Mouse (Mus musculus) C2C12 (cell line): Measurements from ENCODE around the gene Palm3. TPM values are rescaled to one million over a fixed set of nuclear protein-coding genes. Genes with fewer than 3 reads are reported as not detected.
A peak's percentile ranks its signal among the peaks of the same experiment; 100 is the strongest.
"Not testable (repeated sequence)": the region's sequence is repeated elsewhere in the genome, so short reads cannot be mapped to it uniquely, and the experiment has no call there.

Experiments
- H3K27me3 ChIP-seq: one replicate; pipeline ENCODE4 v1.6.1; 2011; ENCODE audit not compliant: control insufficient read depth, insufficient read depth, insufficient read length
- H3K36me3 ChIP-seq: one replicate; pipeline ENCODE4 v1.6.1; 2011; ENCODE audit not compliant: control insufficient read depth, insufficient read depth
- H3K4me3 ChIP-seq: one replicate; pipeline ENCODE4 v1.5.1; 2011; ENCODE audit warnings: mild to moderate bottlenecking, control low read depth; ENCODE audit not compliant: poor library complexity, insufficient read depth, severe bottlenecking
- H3K79me2 ChIP-seq: one replicate; pipeline ENCODE4 v1.6.1; 2011; ENCODE audit not compliant: control insufficient read depth, insufficient read depth
- H3K79me3 ChIP-seq: one replicate; pipeline ENCODE4 v1.6.1; 2011; ENCODE audit warnings: low read depth, control low read depth
- H3ac ChIP-seq: one replicate; pipeline ENCODE3; 2011; ENCODE audit warnings: low read depth; ENCODE audit not compliant: control insufficient read depth, insufficient read length
- CEBPB ChIP-seq: IDR thresholded peaks from one replicate; pipeline ENCODE4 v1.6.1; 2011; ENCODE audit warnings: low read depth, mild to moderate bottlenecking, control low read depth, moderate library complexity
- CTCF ChIP-seq: IDR thresholded peaks from one replicate; pipeline ENCODE4 v1.5.1; 2011; ENCODE audit not compliant: control insufficient read depth, insufficient read depth, insufficient read length
- FOSL1 ChIP-seq: IDR thresholded peaks from one replicate; pipeline ENCODE4 v1.8.0; 2011; ENCODE audit warnings: mild to moderate bottlenecking, low read length; ENCODE audit not compliant: poor library complexity, insufficient read depth, severe bottlenecking
- MAX ChIP-seq: IDR thresholded peaks from one replicate; pipeline ENCODE4 v1.6.1; 2011; ENCODE audit warnings: mild to moderate bottlenecking, control low read depth
- MYOD1 ChIP-seq: IDR thresholded peaks from one replicate; pipeline ENCODE4 v1.6.1; 2011; ENCODE audit warnings: low read depth; ENCODE audit not compliant: control insufficient read depth, insufficient read length
- MYOG ChIP-seq: IDR thresholded peaks from one replicate; pipeline ENCODE4 v1.6.1; 2011; ENCODE audit not compliant: control insufficient read depth, insufficient read length; ENCODE audit errors: extremely low read depth
- USF1 ChIP-seq: IDR thresholded peaks from one replicate; pipeline ENCODE4 v1.6.1; 2011; ENCODE audit warnings: low read depth, mild to moderate bottlenecking, control low read depth, moderate library complexity
- polyA plus RNA-seq: library from polyadenylated mRNA; unstranded; fragments of >200 nt; fragmentation: generic; extraction: Trizol; gene quantifications from one replicate; pipeline ENCODE4 v1.2.1, GENCODE M21; 2012; ENCODE audit warnings: missing spikeins

The Palm3 gene
- polyA plus RNA-seq, 1 experiment: 3.5 TPM

- H3ac ChIP-seq: no peak within 1 kb of the TSS
- no peak for TF ChIP-seq CEBPB
- TF ChIP-seq MYOG: no peak
- no peak for TF ChIP-seq FOSL1
- peaks cover 32% of the 10 kb centered on the region for H3K36me3 ChIP-seq
- H3K79me3 ChIP-seq: peaks cover 13% of the 10 kb centered on the region
- no peaks in the 10 kb centered on the region for H3K27me3 ChIP-seq
- H3K4me3 ChIP-seq: no peak within 1 kb of the TSS
- peaks cover 18% of the 10 kb centered on the region for H3K79me2 ChIP-seq
Measured at GRCm38 (mm10) chr8:84001281-84002000, 19.8 kb upstream of the Palm3 start, which contains the start of gene 1700067K01Rik. TSS of gene 1700067K01Rik (plus strand) at chr8:84001502.

GRCm38 (mm10) chr8:84002957-84003611 is 18.2 kb upstream of the Palm3 start:
- Histone ChIP-seq H3K79me2 (peaks cover 18% of the 10 kb centered on the region), H3K4me3 (no peak overlapping the region), H3K27me3 (no peaks in the 10 kb centered on the region), H3K36me3 (peaks cover 32% of the 10 kb centered on the region), H3K79me3 (peaks cover 13% of the 10 kb centered on the region), H3ac (no peak overlapping the region)
- TF ChIP-seq CTCF: no peak
- TF ChIP-seq MYOD1: no peak
- TF ChIP-seq CEBPB: no peak
- no peak for TF ChIP-seq FOSL1
- no peak for TF ChIP-seq USF1
- no peak for TF ChIP-seq MAX

GRCm38 (mm10) chr8:84003612-84004246 is 17.5 kb upstream of the Palm3 start:
- peaks cover 32% of the 10 kb centered on the region for H3K36me3 ChIP-seq
- TF ChIP-seq MYOG: no peak
- no peak for TF ChIP-seq MYOD1
- TF ChIP-seq FOSL1: no peak
- TF ChIP-seq CTCF: no peak
- no peak for TF ChIP-seq MAX
- TF ChIP-seq CEBPB: no peak
- no peak for TF ChIP-seq USF1
- H3ac ChIP-seq: no peak overlapping the region
- H3K79me3 ChIP-seq: peaks cover 11% of the 10 kb centered on the region
- peak overlapping the region; percentile 30 for H3K4me3 ChIP-seq
- no peaks in the 10 kb centered on the region for H3K27me3 ChIP-seq
- peaks cover 12% of the 10 kb centered on the region for H3K79me2 ChIP-seq

- no peak for TF ChIP-seq CEBPB
- TF ChIP-seq USF1: no peak
- no peak for TF ChIP-seq FOSL1
- no peak for TF ChIP-seq CTCF
- peak overlapping the region; percentile 30 for H3K4me3 ChIP-seq
- H3K79me3 ChIP-seq: peaks cover 3% of the 10 kb centered on the region
- H3K79me2 ChIP-seq: peaks cover 3% of the 10 kb centered on the region
- peak overlapping the region; percentile 45 for H3ac ChIP-seq
- H3K27me3 ChIP-seq: no peaks in the 10 kb centered on the region
- H3K36me3 ChIP-seq: peaks cover 24% of the 10 kb centered on the region
Measured at GRCm38 (mm10) chr8:84004533-84005201, 16.6 kb upstream of the Palm3 start.

- H3K79me2 ChIP-seq, H3K4me3 ChIP-seq, H3K27me3 ChIP-seq, H3ac ChIP-seq, H3K79me3 ChIP-seq: not testable (repeated sequence)
- peaks cover 16% of the 10 kb centered on the region for H3K36me3 ChIP-seq
Measured at GRCm38 (mm10) chr8:84005502-84005901, 15.8 kb upstream of the Palm3 start.

- peaks cover 3% of the 10 kb centered on the region for H3K27me3 ChIP-seq
- H3K4me3 ChIP-seq: no peak overlapping the region
- H3K79me3 ChIP-seq: no peaks in the 10 kb centered on the region
- H3K36me3 ChIP-seq: no peaks in the 10 kb centered on the region
- TF ChIP-seq MYOG (no peak), CTCF (peak; percentile 21), FOSL1 (no peak)
- H3K79me2 ChIP-seq: no peaks in the 10 kb centered on the region
- no peak overlapping the region for H3ac ChIP-seq
Measured at GRCm38 (mm10) chr8:84008362-84008761, 12.9 kb upstream of the Palm3 start.
